Mouse (Mus musculus) c-Kit-positive CD71-negative TER-119-negative erythroid progenitor cells, embryonic 14.5 days (primary cell): ENCODE measurements around the gene Pip4p1.
"Not testable (repeated sequence)": the region's sequence is repeated elsewhere in the genome, so short reads cannot be mapped to it uniquely, and the experiment has no call there.

ENCODE experiments used
- DNase-seq: peaks from one replicate; pipeline ENCODE4 v3.0.0-alpha.2; 2013; ENCODE audit warnings: low read depth

Gene Pip4p1

GRCm38 (mm10) chr14:50930754-50931492, at the start of gene Pip4p1, which contains the start of gene Pnp:
Gene Pip4p1 (minus strand): TSS chr14:50930856.
Gene Pnp (plus strand): TSS chr14:50931082.
- DNase-seq, result peak; percentile 96

GRCm38 (mm10) chr14:50979631-50980030, 49.0 kb upstream of the Pip4p1 start:
- no peak for DNase-seq

GRCm38 (mm10) chr14:50978451-50978850, 47.8 kb upstream of the Pip4p1 start:
- not testable (repeated sequence) for DNase-seq

- no peak for DNase-seq
Observed at GRCm38 (mm10) chr14:50976674-50977073, 46.0 kb upstream of the Pip4p1 start.

GRCm38 (mm10) chr14:50975001-50975400, 44.3 kb upstream of the Pip4p1 start:
- no peak for DNase-seq

GRCm38 (mm10) chr14:50973700-50974099, 43.0 kb upstream of the Pip4p1 start:
- DNase-seq, result no peak

GRCm38 (mm10) chr14:50973054-50973453, 42.4 kb upstream of the Pip4p1 start:
- DNase-seq, result not testable (repeated sequence)

- no peak for DNase-seq
Observed at GRCm38 (mm10) chr14:50970822-50971221, 40.2 kb upstream of the Pip4p1 start.

- no peak for DNase-seq
Observed at GRCm38 (mm10) chr14:50969558-50970544, 39.2 kb upstream of the Pip4p1 start.

GRCm38 (mm10) chr14:50969041-50969440, 38.4 kb upstream of the Pip4p1 start:
- no peak for DNase-seq

GRCm38 (mm10) chr14:50968216-50968980, 37.7 kb upstream of the Pip4p1 start:
- DNase-seq, result no peak

GRCm38 (mm10) chr14:50958289-50958995, 27.8 kb upstream of the Pip4p1 start:
- DNase-seq, result not testable (repeated sequence)

- not testable (repeated sequence) for DNase-seq
Observed at GRCm38 (mm10) chr14:50957146-50957545, 26.5 kb upstream of the Pip4p1 start.

GRCm38 (mm10) chr14:50956724-50957123, 26.1 kb upstream of the Pip4p1 start:
- not testable (repeated sequence) for DNase-seq

GRCm38 (mm10) chr14:50955942-50956508, 25.4 kb upstream of the Pip4p1 start, which contains the start of gene Pnp2:
Gene Pnp2 (plus strand): TSS chr14:50955992.
- not testable (repeated sequence) for DNase-seq

- no peak for DNase-seq
Observed at GRCm38 (mm10) chr14:50955487-50955886, 24.8 kb upstream of the Pip4p1 start.

- not testable (repeated sequence) for DNase-seq
Observed at GRCm38 (mm10) chr14:50945526-50945925, 14.9 kb upstream of the Pip4p1 start.

- DNase-seq, result not testable (repeated sequence)
Observed at GRCm38 (mm10) chr14:50945081-50945480, 14.4 kb upstream of the Pip4p1 start.

- not testable (repeated sequence) for DNase-seq
Observed at GRCm38 (mm10) chr14:50944668-50945033, 14.0 kb upstream of the Pip4p1 start.

GRCm38 (mm10) chr14:50943932-50944667, 13.4 kb upstream of the Pip4p1 start, which contains the start of gene Gm49342:
Gene Gm49342 (plus strand): TSS chr14:50944517.
- DNase-seq, result peak; percentile 89
